Mouse (Mus musculus): ENCODE measurements at regions not wholly inside any gene's neighbourhood (a gene's known extent, or its start where the extent isn't known, plus 50 kb on each side); places are given as distances from the start of the nearest gene placed in this dataset.

GRCm38 (mm10) chrX:117272809-117273208 is 258.3 kb downstream of the H2afb1 start:
- DNase-seq (ENCODE audit: low spot score), result no peak
- H3K27ac ChIP-seq (ENCODE audit: low read depth, low read length), result no peak overlapping the region
- no peak overlapping the region for H3K4me3 ChIP-seq (ENCODE audit: low read depth, low read length)
- H3K36me3 ChIP-seq (ENCODE audit: control insufficient read depth, insufficient read depth, low read length), result no peaks in the 10 kb centered on the region
- H3K4me2 ChIP-seq (ENCODE audit: low read length), result no peak overlapping the region
- H3K4me1 ChIP-seq (ENCODE audit: control insufficient read depth, insufficient read depth, low read length), result no peaks in the 10 kb centered on the region
- H3K27me3 ChIP-seq (replicated peaks; ENCODE audit: control insufficient read depth, insufficient read depth, low read length), result no peaks in the 10 kb centered on the region
- ATAC-seq, result no peak
- no peak overlapping the region for H3K9ac ChIP-seq (ENCODE audit: low read length)
- WGBS, result 94% methylated on average over 3 of the region's 3 CpGs
- no peaks in the 10 kb centered on the region for H3K9me3 ChIP-seq (replicated peaks; ENCODE audit: control insufficient read depth, low read length)

GRCm38 (mm10) chrX:117298500-117298899 is 283.9 kb downstream of the H2afb1 start:
- no peak for DNase-seq (ENCODE audit: low spot score)
- Histone ChIP-seq H3K4me1 (ENCODE audit: control insufficient read depth, insufficient read depth, low read length) (no peaks in the 10 kb centered on the region), H3K9ac (ENCODE audit: low read length) (no peak overlapping the region), H3K9me3 (replicated peaks; ENCODE audit: control insufficient read depth, low read length) (no peaks in the 10 kb centered on the region), H3K4me3 (ENCODE audit: low read depth, low read length) (no peak overlapping the region), H3K27ac (ENCODE audit: low read depth, low read length) (no peak overlapping the region), H3K36me3 (ENCODE audit: control insufficient read depth, insufficient read depth, low read length) (no peaks in the 10 kb centered on the region), H3K27me3 (replicated peaks; ENCODE audit: control insufficient read depth, insufficient read depth, low read length) (no peaks in the 10 kb centered on the region), H3K4me2 (ENCODE audit: low read length) (no peak overlapping the region)
- WGBS, result 79% methylated on average over 7 of the region's 7 CpGs
- no peak for ATAC-seq

DNA sequence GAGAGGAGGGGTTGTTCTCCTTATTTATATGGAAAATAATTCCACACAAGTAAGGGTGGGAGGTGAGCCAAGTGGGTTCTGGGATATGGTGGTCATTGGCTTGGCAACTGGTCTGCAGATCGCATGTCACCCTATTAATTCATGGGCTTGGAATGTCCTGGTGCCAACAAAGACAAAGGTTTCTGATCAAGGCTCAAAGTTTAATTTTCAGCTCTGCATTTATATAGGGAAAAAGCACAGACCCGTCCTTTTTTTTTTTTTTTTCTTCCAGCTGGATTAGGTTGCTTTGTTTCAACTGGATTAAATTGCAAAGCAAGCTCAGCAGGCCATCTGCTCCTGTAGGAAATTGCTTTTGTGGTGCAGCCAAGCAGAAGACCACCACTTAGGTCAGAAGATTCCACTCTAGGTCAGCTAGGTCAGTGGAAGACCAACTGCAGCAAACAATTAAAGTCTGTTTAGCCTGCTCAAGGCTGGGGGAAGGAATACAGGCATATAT is 285.2 kb downstream of the H2afb1 start:
- Histone ChIP-seq H3K4me3 (ENCODE audit: low read depth, low read length) (no peak overlapping the region), H3K9ac (ENCODE audit: low read length) (no peak overlapping the region), H3K27ac (ENCODE audit: low read depth, low read length) (no peak overlapping the region), H3K27me3 (replicated peaks; ENCODE audit: control insufficient read depth, insufficient read depth, low read length) (no peaks in the 10 kb centered on the region), H3K9me3 (replicated peaks; ENCODE audit: control insufficient read depth, low read length) (no peaks in the 10 kb centered on the region), H3K4me2 (ENCODE audit: low read length) (no peak overlapping the region), H3K4me1 (ENCODE audit: control insufficient read depth, insufficient read depth, low read length) (no peaks in the 10 kb centered on the region), H3K36me3 (ENCODE audit: control insufficient read depth, insufficient read depth, low read length) (no peaks in the 10 kb centered on the region)
- DNase-seq (ENCODE audit: low spot score), result peak; percentile 57
- WGBS, result 7% methylated on average over 2 of the region's 2 CpGs
- peak; percentile 80 for ATAC-seq

All from forebrain, embryonic 14.5 days (tissue).